Mouse (Mus musculus): ENCODE results near the gene Rgs1.

The Rgs1 gene

DNA sequence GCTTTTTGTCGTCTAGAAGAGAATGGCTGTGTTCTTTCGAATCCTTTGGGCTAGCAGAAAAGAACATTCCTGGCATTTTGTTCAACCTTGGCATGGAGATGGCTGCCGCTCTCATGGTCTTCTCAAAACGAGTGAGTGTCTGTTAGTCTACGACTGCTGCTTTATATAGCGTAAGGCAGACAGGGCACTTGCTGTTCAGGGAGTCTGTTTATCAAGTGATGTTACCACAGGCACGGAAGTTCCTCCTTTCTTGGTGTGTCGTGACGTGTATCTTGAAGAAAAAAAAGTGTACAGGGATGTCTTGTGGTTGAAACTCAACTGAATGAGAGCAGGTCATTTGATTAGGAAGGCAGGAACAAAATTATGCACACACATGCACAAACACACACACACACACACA is at the start of gene Rgs1:
Rgs1 (minus strand) TSS at position 320 of the 400 bp plus-strand sequence.
- no peak for DNase-seq (ENCODE audit: low spot score in 2 of 2)

DNA sequence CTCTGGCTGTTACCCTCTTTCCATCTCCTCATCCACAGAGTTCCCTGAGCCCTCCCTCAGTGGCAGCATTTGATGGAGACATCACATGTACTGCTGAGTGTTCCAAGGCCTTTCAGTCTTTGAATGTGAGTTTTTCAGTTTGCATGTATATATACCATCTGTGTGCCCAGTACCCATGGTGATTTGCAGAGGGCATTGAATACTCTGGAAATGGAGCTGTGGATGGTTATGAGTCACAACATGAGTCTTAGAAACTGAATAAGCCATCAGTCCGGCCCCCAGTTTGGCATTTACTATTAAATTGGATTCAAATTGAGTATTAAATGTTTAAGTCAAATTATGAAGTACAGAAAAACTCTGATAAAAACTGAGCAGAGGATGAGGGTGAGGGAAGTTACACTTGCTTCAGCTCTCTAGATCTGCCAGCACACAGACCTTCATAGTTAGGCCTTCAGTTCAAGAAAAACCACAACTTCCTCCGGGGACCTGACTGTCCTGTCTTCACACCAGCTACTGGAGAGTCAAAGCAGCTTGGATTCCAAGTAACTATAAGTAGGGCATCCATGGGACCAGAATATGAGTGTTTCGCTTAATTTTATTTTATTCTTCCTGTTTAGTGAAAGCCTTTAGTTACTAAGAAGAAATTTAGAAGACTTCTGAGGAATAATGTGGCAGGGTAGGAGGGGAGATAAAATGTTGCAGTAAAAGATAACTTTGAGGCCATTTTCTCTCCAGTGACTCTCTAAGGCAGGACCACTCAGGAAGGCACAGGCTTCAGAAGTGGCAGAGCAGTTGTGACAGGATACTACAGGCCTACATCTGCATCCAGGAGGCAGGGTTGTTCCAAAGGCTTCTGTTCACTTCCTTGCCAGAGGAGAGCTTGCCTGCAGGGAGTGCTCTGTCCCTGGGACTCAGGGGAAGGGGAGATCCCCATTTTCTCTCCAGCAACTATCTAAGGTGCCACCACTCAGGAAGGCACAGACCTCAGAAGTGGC is 34.3 kb upstream of the Rgs1 start:
- DNase-seq (ENCODE audit: low spot score in 2 of 2), result no peak

DNA sequence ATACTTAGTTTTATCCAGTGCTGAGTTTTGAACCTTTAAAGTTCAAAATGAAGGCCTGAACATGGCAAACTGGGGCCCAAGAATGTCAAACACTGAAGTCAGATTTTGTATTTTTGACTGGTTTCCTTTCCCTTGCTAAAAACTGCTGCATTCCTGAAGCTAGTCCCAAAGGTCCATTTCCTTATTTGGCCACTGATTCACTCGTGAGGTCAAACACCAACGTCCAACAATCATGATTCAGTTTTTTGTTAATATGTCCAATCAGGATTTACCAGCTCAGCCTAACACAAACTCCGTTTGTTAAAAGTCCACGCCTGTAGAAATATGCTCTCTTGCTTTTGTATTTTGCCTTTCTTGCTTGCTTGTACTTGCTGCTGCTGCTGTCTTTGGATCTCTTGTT is 31.0 kb upstream of the Rgs1 start:
- no peak for DNase-seq (ENCODE audit: low spot score in 2 of 2)

DNA sequence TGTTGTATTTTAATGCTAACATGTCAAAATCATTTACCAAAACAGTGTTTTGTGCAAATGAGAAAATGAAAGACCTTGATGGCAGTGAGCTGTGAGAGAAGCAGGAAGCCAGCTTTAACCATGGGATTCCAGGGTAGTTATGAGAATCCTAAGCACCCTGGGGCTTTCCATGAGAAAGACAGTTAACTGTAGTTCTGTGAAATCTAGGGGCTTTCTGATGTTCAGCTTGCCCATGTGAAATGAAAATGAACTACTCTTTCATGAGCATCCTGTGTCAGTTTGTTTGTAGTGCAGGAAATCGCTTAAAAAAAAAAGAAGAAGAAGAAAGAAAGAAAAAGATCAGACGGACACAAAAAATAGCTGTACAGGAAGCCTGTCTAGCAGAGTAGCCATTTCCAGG is 23.9 kb upstream of the Rgs1 start:
- DNase-seq (ENCODE audit: low spot score in 2 of 2), result no peak

DNA sequence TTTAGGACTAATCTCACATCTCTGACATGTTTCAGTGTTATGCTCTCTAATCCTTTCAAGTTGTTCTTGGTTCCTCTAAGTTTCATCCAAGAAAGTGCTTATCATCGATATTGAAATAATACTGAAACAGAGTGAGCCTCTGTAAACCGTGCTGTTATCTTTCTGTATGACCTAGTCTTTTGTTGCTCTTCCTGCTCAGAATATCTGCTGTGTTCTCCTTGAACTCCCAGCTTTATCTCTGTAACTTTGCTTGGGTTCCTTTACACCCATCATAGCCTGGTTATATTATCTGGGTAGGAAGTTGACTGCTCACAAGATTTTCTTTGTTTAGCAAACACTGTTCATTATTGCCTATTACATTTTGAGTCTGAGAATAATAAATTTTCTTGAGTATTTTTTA is 20.1 kb upstream of the Rgs1 start:
- DNase-seq (ENCODE audit: low spot score in 2 of 2), result no peak

DNA sequence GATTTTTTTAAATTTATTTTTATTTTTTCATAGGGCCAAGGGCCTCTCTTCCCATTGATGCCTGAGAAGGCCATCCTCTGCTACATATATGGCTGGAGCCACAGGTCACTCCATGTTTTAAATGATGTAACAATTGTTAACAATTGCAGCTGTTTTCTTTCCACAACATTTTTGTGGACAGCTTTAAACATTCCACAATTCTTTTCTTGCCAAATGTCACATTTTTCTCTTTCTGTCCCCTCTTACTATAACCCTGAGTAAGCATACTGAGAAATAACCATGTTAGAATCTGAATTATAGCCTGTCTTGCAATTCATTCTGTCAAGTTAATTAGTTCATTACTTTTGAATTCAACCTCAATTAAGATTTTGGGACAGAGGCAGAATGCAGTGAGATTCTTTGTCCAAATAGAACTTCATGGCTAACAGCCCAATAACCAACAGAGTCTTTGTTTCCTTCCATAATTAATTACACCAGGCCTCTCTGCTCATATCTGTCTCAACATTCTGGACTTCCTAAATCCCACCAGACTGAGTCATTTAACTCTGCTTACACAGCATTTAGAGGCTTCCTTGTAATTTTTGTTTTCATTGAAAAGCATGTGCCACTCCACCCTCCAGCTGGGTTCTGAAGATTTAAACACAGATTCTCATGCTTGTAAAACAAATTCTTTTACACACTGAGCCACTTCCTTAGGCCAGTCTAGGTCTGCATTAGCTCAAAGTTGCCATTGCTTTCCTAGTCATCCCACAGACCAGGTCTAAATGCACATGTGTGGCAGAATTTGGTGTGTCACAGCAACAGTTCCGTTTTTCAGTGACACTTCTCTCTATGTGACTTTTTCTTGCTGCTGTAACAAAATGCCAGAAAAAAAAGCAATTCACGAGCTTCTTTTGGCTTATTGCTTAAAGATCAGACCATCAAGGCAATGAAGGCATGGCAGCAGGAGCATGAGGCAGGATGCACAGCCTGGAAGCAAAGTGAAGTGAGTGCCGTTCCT is 18.7 kb upstream of the Rgs1 start:
- DNase-seq (ENCODE audit: low spot score in 2 of 2), result no peak

DNA sequence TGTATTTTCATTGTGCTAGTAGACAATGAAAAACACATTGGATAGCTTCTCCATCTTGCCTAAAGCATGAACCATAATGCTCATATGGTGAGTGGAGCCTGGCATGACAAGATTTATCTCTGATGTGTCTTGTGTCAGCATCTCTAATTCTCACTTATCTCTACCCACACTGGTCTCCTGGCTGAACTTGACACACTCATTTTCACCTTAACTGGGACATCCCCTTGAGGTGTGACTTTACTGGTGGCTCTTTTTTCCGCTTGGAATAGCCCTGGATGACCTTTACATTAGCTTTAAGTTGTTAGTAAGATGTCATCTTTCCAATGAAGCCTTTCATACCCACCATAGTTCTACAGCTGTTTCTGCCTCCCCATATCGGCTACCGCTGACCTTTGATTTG is 15.0 kb upstream of the Rgs1 start:
- DNase-seq (ENCODE audit: low spot score in 2 of 2), result no peak

DNA sequence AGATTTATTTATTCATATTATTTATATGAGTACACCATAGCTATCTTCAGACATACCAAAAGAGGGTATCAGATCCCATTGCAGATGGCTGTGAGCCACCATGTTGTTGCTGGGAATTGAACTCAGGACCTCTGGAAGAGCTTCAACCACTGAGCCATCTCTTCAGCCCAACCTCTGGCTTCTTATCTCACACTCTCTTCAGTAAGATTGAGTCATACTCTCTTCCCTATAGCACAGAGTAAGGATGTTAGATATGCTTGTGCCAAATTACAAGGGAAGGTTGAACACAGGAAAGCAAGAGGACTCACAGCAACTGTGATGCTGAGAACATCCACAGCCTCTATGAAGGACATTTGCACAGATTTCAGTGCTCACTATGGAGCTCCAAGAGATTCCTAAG is 13.0 kb upstream of the Rgs1 start:
- DNase-seq (ENCODE audit: low spot score in 2 of 2), result no peak

DNA sequence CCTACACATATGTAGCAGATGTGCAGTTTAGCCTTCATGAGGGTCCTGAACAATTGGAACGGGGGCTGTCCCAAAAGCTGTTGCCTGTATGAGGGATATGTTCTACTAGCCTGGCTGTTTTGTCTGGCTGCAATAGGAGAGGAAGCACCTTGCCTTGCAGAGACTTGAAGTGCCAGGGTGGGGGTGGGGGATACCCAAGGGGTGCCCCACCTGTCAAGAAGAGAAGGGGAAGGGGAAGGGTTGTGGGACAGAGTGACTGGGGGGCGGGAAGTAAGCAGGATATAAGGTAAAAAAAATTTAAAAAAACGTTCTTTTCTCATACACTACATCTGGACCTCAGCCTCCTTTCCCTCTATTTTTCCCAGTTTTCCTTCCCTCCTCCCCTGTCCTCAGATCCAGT is 9.7 kb upstream of the Rgs1 start:
- no peak for DNase-seq (ENCODE audit: low spot score in 2 of 2)

DNA sequence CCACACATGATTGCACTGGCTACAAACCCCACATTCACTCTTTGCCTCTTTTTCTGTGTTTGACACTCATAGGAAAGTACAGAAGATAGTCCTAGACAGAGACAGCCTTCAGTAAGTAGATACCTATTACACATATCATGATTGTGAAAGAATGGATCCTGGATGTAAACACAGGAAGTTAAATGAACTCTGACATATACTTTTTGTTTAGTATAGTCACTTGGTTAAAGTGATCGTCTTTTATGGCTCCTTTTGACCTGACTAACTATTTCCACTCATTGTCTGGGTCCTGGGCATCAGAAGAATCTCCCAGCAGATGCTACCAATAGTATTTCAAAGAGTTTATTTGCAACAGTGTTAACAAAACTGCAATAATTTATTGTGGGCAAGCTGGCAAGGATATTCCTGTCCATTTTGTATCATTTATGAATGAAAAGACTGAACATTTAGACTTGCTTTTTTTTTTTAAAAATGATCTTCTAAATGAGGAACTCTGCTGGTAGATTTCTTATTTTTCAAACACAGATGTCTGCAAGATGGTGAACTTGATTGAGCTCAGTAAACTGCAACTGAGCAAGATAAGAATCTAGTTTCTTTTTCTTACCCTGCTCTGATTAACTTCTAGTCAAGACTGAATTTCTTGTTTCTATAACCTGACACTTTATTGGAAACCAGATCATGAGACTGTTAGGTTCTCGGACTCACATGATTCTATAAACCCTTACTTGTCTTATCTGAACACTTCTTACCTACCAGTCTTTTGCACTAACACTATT is 7.7 kb upstream of the Rgs1 start:
- no peak for DNase-seq (ENCODE audit: low spot score in 2 of 2)

DNA sequence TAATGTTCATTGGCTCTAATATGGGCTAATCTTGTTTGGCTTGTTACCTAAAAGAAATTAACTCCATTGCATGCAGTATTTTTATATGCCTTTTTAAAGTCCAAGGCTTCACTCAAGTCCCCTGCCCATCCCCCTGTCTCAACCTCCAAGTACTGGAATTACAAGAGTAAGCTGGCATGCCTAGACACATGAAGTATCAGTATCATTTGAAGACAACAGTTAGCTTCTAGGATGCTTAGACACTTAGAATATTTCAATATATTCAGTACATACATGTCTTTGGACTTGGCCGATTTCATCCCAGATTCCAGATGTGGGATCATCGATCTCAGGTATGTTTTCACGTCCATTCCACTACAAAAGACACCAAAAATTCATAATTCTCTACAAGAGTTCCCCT is 836 bp downstream of the Rgs1 start:
- DNase-seq (ENCODE audit: low spot score in 2 of 2), result no peak

DNA sequence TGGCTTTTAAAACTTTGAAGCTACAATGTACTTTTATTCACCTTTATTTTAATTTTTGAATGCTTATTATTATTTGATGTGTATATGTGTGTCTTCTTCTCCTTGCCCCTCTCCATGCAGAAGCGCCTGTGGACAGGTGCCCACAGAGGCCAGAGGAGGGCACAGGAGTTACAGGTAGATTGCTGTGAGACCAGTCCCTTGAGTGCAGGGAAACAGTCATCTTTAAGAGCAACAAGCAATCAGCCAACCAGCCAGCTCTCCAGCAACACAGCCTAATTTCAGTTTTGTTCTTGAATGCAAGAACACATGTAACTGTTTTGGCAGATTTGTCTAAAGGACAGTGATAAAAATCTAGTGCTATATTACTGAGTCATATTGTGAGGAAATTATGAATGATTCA is 1.7 kb downstream of the Rgs1 start:
- no peak for DNase-seq (ENCODE audit: low spot score in 2 of 2)

DNA sequence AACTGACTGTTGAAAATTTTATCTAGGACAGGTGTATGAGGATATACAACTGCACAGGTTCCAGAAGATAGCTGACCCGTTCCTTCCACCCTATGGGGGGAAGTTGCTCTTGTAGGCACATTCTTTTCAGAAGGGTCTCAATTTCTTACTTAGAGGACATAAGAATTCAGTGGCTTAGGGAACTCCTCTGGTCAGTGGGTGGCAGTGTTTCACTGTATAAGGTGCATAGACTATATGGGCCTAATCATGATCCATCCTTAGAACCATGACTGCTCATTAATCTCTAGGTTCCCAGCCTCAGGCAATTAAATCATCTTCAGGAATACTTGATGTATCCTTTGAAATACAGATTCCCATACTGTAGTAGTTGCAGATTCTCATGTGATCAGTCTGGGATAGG is 5.5 kb downstream of the Rgs1 start:
- peak in 1 of 2 experiments; percentile 15 for DNase-seq (ENCODE audit: low spot score in 2 of 2)

DNA sequence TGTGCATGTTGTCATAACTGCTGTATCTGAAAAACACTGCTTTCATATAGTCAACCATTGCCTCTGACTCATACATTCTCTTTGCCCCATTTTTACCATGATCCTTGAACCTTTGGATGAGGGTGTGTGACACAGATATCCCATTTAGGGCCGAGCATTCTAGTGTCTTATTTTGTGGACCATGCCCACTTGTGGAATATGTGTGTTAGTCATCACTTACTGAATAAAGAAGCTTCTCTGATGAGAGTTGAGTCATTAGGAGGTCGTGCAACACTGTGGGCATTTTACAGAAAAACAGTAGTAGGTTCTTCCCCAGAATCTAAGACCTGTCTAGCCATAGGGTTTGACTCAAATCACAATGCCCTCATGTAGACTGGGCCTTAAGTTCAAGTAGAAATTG is 9.8 kb downstream of the Rgs1 start:
- no peak for DNase-seq (ENCODE audit: low spot score in 2 of 2)

DNA sequence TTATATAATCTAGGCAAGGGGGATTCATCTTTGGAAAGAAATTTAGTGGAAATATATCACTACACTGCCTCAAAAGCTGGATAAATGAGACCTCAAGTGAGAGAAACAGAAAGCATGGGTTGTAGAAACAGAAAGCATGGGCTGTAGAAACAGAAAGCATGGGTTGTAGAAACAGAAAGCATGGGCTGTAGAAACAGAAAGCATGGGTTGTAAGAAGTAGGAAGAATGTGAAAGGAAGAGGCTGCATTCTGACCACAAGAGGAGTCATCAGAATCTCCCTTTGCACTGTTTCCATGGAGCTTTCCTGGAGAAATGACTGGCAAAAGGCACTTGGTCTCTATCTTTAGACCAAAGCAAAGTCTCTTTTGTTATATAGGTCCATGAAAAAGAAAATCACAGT is 33.8 kb downstream of the Rgs1 start:
- DNase-seq (ENCODE audit: low spot score in 2 of 2), result no peak

DNA sequence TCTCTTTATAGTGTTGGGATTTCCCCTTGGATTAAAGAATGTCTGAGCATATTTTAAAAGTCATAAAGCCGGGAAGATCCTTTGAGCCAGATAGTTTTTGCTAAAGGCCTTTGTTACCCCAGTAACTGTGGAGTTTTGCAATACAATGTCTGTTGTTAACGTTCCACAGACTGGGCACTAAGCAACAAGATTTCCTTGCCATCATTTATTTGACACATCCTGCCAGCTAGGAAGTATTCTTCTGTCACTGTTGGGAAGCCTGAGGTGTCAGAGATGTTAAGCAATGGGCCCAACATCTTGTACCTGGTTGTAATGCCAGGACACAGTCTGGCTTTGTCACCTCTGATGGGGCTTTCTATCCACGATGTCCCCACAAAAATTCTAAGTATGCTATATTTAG is 38.1 kb downstream of the Rgs1 start:
- no peak for DNase-seq (ENCODE audit: low spot score in 2 of 2)

DNA sequence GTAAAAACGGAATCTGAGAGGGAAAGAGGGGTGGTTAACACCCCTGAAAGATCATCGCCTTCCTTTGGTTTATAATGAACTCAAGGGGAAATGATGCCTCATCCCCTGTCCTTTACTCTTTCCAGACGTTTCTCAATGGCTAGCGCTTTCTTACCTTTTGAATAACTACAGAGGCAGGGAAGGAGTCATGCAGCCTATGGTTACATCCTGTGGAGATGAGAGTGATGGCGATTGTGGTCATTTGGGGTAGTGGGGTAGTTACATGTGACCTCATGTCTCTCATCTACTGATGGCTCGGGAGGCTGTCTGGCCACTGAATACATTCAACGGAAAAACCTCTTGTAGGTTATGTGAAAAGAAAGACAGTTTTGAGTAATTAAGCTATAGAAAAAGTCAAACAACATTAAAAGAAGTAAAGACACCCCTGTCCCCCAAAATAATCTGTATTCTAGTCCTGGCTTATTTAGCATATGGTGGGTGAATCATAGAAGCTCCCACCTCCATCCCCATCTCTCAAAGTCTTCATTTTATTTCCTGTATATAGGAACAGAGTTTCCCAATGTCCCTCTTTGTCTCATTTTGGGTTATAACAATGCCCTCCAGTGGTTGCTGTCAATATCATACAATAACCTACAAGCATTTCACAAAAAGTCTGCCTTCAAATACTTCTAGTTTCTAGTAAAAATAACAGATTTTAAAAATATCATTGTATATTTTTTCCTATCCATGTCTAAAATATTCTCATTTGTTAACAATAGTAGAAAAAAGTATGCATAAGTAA is 42.6 kb downstream of the Rgs1 start:
- DNase-seq (ENCODE audit: low spot score in 2 of 2), result no peak

DNA sequence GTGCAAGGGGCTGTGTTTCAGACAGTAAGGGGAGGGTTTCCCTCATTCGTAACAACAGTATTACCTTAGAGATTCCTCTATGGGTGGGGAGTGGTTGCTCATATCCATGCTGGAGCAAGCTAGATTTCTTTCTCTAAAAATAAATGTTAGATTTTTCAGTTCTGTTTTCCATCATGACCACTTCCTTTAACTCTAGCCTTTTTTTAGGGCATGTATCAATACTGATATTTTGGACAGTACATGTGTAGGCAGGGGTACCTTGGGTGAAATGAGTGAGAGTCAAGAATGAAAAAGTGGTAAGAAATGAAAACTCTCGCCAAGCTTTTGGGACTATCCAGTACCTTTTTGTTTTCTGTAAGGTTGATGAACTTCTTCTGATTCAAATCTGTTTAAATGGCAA is 44.3 kb downstream of the Rgs1 start:
- no peak for DNase-seq (ENCODE audit: low spot score in 2 of 2)

DNA sequence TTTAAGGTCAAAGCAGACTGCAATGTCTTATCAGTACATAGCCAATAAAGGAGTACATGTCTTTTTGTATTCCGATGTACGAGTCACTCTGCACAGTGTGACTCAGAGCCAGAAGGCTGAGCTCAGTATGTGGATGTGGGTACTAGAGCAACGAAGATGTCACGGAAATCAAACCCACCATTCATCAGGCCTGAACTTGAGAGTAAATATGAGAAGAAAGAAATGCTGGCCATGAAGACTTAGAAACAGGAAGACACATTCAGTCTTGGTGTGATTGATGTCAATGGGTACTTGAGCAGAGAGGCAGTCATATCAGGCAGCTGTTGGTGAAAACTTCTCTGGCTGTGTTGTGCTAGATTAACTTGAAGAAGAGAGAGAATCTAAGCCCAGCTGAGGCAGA is 46.1 kb downstream of the Rgs1 start:
- no peak for DNase-seq (ENCODE audit: low spot score in 2 of 2)

DNA sequence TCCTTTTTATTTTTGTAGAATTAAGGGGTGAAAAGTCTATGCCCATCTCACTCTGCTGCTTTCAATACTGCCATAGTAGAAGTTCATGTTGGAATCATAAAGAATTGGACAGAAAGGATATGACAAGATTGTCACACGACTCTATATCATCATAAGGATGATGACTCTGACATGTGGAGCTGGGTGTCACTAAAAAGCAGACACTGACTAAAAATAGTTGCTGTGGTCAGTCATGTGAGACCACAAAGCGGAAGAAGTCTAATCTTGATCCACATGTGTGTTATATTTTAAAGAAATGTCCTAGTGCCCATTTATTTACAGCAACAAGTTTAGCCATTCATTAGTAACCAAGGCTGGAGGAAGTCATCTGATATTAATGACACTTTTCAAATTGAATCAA is 48.5 kb downstream of the Rgs1 start:
- no peak for DNase-seq (ENCODE audit: low spot score in 2 of 2)

DNA sequence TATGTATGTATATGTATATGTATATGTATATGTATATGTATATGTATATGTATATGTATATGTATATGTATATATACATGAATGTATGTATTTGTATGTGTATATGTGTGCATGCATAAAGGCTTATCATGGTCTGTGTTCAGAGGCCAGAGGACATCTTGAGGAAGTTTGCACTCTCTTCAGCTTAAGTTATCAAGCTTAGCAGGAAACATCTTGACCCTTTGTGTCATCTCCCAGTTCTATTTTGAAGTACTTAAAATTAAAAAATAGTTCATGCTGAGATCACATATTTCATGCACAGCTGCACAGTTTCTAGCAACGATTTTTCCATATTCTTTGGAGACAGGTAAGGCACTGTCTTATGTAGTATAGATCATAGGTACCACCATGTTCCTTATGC is 49.5 kb downstream of the Rgs1 start:
- DNase-seq (ENCODE audit: low spot score in 2 of 2), result no peak

All from frontal cortex, postnatal 10 days (tissue).